Mouse (Mus musculus): ENCODE measurements around the gene Btbd9.

Btbd9 gene

DNA sequence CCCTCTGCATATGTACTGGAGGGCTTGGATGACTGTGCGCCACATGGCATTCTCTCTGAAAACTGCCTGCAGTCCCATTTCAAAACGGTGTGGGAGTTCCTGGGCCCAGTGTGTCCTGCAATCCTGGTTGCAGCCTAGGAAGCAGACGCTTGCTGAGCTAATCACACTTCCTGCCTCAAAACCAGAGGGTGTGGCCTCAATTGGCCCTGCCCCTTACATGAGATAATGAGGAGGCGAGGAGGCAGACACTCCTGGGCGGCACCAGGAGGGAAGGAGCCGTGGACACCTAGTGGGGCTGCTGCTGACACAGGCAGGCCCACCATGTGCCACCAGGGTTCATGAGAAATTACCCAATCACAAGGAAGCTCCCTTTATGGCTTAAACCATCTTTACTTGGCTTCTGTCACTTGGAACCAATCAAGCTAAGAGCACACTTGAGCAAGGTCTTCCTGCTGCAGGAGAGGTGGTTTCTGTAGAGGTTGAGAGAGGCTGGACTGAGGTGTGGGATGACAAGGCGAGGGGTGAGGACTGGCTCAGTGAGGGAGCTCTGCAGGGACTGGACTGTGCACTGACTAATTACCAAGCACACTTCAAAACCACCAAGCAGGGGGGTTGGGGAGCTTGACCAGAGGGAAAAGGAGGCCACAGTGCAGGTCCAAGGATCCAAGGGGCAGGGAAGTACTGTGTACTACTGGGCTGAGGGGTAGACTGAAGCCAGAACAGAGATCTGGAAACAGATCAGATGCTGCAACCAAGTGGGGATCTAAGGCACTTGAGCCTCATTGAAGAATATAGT, 295.8 kb downstream of the Btbd9 start:
- DNase-seq (ENCODE audit: low spot score in 2 of 2) = no peak

DNA sequence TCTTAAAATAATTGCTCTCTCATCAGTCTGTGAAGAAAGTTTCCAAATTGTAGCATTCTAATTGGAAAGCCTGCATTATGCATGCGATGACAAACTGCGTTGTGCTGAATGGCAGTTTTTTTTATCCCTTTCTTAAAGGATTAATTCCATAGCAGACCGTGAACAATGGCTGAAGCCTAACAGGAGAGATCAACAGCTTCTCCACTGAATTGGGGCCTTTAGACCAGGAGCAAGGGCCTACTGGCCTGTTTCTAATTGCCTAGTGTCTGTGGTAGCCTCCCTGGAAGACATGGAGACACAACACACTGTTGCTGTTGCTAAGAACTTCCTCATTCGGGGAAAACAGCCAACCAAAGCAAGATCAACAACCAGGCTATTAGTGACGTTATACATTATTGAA, 296.6 kb downstream of the Btbd9 start:
- no peak for DNase-seq (ENCODE audit: low spot score in 2 of 2)

DNA sequence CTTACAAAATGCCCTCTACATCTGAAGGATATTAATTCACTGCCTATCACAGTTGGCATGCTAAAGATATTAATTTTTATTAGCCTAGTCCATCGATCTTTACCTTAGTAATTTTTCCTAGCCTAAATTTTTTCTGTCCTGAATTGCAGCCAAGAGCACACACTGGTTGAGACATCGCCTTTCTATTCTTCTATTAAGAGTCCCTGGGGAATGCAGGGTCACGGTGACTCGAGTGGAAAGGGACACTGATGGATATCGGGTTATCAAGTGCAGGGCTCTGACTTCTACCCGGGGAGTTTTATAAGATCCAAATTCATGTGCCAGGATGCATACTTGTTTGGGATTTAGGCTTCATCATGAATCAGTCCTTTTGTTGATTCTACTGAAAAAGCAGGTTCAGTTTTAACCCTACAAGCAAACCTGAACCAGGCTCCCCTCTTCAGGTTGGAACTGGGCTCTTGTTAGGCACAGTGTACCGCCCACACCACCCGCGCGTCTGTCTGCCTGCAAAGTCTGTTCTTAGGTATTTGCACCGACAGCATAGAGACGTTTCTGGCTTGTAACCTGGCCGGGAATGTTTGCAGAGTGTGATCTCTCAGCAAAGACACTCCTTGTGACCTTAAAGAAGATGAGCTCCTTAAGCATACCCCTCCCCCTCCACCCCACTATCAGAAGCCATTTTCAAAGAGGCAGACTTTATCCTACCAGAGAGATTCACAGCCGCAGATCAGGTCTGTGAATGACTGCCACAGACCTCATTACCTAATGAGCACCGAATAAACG, 297.5 kb downstream of the Btbd9 start:
- DNase-seq (ENCODE audit: low spot score in 2 of 2) = no peak

DNA sequence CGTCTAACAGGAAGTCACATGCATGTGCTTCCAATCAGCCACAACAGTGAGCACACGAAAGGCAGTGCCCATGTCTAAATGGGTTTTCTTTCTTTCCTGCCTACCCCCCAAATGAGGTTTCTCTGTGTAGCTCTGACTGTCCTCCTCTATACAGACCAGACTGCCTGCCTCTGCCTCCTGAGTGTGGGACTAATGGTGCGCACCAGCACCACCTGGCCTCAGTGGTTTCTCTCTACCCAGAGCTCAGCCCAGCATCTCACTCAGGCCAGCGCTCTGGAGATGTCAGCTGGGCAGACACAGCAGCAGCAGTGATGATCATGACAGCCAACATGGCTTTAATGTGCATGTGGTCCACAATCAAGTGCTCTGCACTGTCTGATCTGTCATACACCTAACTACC, 299.8 kb downstream of the Btbd9 start:
- DNase-seq (ENCODE audit: low spot score in 2 of 2) = no peak

DNA sequence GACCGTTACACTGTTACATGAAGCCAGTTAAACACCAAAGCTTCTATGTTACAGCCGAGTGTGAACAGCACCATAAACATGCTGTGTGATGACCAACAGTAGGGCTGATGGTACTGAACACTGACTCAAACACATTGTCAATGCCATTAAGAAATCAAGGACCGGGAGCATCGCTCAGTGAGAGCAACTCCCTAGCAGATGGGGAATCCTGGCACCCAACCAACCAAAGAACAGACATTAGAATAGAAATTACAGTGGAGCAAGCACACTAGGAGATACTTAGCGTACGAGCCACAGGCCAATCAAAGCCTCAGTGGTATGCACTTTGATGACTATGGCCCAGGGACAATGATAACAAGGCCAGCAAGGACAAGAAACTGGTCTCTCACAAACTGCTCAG, 303.5 kb downstream of the Btbd9 start:
- no peak for DNase-seq (ENCODE audit: low spot score in 2 of 2)

DNA sequence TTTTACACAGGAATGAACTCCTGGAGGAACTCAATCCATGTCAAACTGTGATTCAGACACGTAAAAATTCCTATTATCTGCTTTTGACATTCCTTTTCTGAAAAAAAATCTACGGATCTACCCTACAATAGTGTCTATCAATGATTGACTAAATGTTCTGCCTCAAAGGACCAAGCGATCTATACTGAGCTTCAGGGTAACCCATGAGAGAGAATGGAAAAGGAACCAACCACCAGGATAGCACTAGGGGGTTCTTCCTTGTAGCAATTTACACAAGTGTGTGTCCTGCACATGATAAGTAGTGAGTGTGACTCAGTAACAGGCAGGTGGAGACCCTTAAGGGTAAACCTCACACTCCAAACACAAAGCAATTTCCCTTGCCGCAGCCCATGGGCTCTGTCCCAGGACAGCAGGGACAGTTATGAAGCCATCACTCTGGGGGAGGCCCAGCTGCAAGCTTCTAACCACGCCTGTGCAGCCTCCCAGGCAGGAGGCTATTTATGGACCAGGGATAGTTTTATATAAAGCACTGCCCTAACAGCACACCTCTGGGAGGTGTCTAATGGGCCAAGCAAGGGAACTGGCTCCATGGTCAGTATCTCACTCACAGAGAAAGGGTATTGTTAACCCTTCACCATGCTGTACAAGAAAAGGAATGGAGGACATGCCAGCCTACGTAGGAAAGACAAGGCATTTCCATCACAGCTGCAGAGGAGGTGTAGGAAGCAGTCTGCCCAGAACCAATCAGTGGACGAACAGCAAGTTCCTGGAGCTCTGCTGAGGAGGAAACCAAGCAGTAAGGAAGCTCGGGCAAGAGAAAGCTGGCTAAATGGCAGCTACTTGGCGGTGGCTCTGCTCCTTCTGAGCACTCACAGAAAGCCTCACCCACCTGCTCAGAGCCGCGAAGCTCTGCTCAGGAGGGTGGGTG, 306.9 kb downstream of the Btbd9 start:
- DNase-seq (ENCODE audit: low spot score in 2 of 2) = no peak

DNA sequence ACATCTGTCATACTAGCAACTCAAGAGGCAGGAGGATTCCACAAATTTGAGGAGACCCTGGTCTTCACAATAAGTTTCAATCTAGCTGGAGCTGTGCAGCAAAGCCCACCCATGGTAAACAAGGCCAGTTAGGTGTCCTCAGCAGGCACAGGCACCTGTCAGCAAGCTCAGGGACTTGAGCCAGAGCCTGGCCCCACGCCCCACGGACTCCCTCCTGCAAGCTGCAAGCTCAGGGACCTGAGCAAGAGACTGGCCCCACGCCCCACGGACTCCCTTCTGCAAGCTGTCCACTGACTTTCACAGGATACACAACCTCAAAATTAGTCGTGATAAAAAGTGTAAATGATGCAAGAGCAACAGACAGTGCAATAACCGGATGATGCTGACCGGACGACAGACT, 307.8 kb downstream of the Btbd9 start:
- no peak for DNase-seq (ENCODE audit: low spot score in 2 of 2)

DNA sequence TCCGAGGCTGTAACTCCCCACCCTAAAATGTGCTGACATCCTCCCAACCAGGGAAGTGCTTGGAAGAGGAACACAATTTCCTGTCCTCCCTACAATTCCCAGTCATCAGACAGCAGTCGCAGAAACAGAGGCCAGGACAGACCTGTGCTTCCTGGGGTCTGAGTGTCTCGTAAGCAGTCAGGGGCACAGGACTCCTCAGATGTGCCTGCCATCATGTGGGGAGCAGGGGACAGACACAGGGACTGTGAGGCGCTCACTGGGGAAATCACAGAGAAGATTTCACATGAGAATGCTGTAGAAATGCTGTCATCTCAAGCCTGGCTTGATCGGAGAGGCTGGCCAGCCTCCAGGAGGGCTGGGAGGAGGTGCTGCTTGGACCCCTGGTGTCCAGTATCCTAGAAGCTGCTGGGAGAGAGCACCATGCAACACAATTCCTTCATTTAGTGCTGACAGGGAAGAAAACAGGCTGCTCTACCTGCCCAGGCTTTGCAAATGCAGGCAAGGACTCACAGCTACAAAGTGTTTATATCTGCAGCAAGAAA, 308.8 kb downstream of the Btbd9 start:
- DNase-seq (ENCODE audit: low spot score in 2 of 2) = no peak

DNA sequence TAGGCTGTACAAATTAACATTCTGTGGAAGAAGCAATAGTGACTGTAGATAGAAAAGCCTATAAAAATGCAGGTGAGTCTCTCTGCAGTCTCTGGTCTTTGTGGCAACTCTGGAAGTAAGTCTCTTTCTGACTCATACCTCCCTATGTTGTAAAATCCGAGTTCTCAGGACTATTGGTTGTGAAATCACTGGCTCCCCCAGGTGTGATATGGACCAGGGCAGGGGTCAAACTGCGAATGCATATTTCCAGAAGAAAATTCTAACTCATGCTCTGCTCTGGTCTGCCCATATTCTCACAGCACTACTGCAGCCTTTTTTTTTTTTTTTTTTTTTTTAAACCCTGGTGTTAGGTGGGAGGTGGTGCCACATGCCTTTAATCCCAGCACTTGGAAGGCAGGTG, 312.8 kb downstream of the Btbd9 start:
- no peak for DNase-seq (ENCODE audit: low spot score in 2 of 2)

DNA sequence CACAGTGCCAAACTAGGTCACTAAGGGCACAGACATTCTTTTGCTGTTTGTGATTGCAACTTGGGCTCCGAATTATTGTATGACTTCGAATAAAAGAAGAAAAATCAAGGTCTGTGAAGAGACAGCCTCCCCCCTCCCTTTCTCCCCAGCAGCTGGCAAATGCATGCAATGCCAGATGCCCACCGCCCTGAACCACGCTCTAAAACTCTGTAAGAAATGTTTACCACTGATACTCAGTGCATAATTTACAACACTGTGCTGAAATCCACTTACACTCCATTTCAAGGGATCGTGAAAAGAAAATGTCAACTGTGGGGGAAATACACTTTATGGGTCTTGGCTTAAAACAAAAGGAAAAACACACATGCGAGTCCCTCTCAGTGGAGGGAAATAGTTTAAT, 313.3 kb downstream of the Btbd9 start:
- DNase-seq (ENCODE audit: low spot score in 2 of 2) = no peak

DNA sequence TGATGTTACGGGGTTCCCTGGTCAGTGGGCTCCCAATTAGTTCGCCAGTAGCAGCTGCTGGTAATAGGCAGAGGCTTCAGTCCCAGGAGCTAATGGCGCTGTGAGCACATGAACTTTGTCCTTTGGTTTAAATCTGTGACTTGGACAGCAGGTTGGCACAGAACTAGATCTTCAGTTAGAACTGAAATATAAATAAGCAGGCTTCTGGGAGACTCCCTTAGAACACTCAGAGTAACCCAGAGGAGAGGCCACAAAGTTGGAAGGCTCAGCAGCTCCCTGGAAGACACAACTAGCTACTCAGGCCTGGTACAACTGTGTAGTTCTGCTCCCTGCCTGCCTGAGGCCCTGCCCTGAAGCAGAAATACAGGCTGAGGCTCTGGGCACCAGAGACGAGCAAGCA, 313.8 kb downstream of the Btbd9 start:
- DNase-seq (ENCODE audit: low spot score in 2 of 2) = no peak

DNA sequence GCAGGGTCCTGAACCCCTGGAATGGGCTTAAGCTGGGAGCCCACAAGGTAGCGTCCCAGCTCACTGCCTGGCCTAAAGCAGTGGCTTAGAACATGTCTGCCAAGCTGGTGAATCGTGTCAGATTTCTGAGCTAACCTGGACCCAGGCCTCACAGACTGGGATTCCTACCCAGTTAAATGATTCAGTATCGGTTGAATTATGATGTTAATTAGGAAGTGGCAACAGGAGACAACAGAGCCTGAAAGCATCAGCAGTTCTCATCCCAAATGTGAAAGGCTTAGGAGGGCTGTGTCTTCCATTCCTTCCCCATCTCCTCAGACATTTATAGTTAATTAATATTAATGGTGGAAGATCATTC, 314.3 kb downstream of the Btbd9 start:
- DNase-seq (ENCODE audit: low spot score in 2 of 2) = no peak

DNA sequence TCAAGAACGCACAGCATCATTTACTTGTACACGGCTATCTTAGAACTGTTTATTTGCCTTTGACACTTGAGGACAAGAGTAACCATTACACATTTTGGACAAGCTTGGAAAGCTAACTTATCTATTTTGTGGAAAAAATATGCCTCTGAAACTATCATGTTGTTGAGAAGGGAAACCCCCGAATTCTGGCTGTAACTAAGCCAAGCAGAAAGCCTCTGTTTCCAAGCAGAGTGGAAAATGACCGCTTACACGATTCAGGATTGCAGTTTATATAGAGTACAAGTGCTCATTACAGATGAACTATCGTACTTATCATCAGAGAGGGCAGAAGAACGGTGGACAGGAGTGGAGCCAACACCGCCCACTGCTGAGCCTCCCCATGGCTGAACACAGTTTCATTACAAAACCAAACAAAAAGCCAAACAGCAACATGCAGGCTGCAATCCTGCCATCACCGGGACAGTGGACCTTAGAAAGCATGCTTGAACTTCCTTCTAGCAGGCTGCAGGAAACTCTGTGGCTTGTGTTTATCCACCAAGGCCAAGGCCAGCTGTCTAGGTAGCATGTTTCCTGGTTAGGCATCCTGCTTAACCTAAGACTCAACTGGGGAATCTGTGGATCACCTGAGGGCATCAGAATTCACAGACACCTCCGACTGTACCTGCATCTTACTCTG, 314.8 kb downstream of the Btbd9 start:
- DNase-seq (ENCODE audit: low spot score in 2 of 2) = no peak

DNA sequence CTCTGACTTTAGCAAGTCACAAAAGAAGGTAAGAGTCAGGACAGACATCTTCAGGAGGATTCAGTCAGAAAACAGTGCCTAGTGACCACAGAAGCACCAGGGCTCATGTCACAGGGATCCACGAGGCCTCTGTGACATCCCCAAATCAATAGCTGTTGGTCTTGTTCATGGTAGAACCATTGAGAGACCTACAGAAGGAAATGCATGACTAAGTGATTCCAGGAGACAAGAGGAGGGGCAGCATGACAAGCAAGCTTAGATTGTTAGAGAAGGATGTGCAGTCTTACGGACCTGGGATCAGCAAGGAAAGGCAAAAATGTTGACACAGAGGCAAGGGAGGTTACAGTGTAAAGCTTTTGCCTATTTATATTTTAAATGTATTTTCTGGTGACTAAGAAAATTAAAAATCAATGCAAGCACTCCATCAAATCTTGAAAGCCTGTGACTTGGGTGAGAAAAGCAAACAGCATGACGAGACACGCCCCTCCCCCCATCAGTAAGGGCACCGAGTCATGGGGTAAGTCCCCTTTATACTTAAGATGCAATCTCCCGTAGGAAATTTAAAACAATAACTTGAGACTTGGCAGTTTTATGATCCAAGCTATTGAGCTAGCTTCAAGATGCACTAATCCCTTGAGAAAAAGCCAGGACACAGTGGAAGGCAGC, 315.5 kb downstream of the Btbd9 start:
- DNase-seq (ENCODE audit: low spot score in 2 of 2) = no peak

DNA sequence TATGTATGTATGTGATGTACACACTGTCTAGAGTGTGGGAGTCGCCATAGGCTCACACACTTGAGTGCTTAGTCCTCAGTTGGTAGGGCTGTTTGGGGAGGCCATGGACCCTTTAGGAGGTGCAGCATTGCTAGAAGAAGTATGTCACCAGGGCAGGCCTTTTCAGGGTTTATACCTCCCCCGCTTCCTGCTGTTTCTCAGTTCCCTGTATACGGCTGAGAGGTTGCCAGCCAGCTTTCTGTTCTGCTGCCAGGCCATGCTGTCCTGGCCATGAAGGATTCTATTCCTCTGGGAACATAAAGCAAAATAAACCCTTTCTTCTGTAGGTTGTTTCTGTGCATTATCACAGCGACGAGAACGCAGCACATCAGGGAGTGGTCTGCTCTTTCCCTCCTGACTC, 316.4 kb downstream of the Btbd9 start:
- DNase-seq (ENCODE audit: low spot score in 2 of 2) = no peak

DNA sequence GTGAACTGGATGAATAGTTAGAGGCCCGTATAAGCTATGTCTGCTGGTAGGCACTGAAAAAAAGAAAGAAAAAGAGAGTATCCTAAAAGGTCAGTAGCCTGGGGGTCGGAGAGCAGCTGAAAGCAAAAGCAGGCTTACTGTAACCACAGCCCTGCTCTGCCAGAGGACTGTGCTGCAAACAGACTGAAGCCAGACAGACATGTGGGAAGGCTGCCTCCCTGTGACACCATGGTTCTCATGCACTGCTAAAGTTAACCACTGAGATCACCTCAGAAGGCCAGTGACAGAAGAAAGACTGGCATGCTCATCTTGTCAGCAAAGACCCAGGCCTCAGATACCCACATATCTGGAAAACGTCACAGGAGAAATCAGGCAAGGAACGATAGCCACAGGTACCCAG, 317.8 kb downstream of the Btbd9 start:
- no peak for DNase-seq (ENCODE audit: low spot score in 2 of 2)

DNA sequence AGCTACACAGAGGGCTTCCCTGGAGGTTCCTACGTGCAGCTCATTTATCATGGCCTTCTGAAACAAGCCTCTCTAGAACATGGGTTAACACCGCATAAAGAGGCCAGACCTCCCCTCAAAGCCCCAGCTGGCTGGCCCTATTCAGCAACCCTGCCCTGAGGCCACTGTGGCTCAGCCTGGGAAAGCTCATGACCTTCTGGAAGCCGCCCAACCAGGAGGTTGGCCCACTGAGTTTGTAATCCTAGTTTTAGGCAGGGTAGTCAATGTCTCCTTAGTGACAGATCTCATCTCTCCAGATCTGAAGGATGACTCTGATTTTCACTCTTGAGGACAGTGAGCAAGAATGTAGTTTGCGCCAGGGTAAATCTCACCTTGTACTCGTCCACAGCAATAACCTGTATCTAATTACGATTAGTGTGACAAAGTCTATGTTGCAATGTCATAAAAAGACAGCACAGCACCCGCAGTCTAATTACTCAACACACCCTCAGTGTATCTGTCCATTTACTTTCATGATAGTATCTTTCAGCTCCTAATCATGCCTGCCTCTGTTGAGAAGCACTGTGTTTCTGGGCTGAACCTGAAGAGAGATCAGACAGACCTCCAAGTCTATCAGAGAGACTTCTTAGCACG, 320.2 kb downstream of the Btbd9 start:
- no peak for DNase-seq (ENCODE audit: low spot score in 2 of 2)

DNA sequence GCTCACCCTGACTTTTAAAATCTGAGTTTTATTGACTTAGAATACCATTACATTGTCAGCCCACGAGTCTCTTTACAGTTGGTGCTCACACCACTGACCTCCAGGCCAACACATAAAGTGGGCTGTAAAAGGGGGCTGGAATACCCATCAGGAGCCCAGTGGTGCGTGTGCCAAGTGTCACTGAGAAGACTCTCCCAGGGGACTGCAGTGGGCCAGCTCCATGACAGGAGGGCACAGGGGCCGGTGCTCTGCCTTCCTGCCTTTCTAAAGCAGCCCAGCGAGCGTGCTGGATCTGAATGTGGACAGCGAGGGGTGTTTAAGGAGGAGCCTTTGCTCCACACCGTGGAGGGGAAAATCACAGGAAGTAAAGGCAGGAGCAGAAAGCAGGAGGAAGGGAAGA, 322.4 kb downstream of the Btbd9 start:
- DNase-seq (ENCODE audit: low spot score in 2 of 2) = no peak

DNA sequence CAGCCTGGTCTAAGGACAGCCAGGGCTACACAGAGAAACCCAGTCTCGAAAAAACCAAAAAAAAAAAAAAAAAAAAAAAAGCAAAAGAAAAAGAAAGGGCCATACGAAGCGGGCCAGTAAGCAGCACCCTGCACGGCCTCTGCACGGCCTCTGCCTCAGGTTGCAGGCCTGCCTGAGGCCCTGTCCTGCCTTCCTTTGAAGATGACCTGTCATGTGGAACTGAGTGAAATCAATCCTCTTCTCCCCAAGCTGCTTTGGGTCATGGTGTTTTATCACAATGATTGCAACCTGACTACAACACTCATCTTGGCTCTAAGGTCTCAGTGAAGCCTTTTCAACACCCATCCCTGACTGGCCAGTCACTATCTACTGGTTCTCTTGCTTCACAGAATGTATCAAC, 323.3 kb downstream of the Btbd9 start:
- no peak for DNase-seq (ENCODE audit: low spot score in 2 of 2)

DNA sequence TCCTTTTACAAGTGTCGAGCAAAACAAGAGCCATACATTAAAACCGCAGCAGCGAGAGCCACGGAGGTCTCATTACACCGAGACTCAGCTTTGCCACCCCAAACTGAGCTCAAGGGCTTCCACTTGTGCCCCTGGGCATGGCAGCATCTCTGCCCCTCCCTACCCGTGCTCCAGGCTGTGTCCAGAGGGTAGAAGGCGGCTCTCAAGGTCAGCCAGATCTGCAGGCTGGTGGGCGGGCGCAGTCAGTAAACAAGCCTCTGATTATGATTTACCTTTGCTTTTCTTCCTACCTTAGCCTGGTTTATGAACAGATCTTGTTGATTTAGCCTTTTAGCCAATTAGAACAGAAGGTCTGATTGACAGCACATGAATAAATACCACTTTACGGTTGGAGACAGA, 331.0 kb downstream of the Btbd9 start:
- DNase-seq (ENCODE audit: low spot score in 2 of 2) = no peak
